Mouse (Mus musculus): ENCODE data around the gene Rnf185. TPM values are rescaled to one million over a fixed set of nuclear protein-coding genes. Genes with fewer than 3 reads are reported as not detected.

Gene Rnf185
- polyA plus RNA-seq, 1 experiment from 2014 or later = 36.4 TPM

GRCm38 (mm10) chr11:3389996-3390395 is 62.2 kb downstream of the Rnf185 start:
- Histone ChIP-seq H3K4me2 (no peak overlapping the region), H3K9ac (replicated peaks) (no peak overlapping the region), H3K27ac (replicated peaks) (no peak overlapping the region), H3K4me1 (peaks cover 3% of the 10 kb centered on the region; the same call in 1 of the 2 replicates), H3K9me3 (replicated peaks) (no peaks in the 10 kb centered on the region), H3K27me3 (replicated peaks) (no peaks in the 10 kb centered on the region), H3K36me3 (no peaks in the 10 kb centered on the region), H3K4me3 (replicated peaks) (no peak overlapping the region)
- ATAC-seq (ENCODE audit: low FRiP score) = no peak
- 69% methylated on average over 5 of the region's 5 CpGs for WGBS

- Histone ChIP-seq H3K9ac (replicated peaks) (no peak overlapping the region), H3K27ac (replicated peaks) (no peak overlapping the region), H3K4me1 (peaks cover 6% of the 10 kb centered on the region; the same call in 1 of the 2 replicates), H3K4me3 (replicated peaks) (no peak overlapping the region), H3K27me3 (replicated peaks) (no peaks in the 10 kb centered on the region), H3K36me3 (no peaks in the 10 kb centered on the region; the same call in 1 of the 2 replicates), H3K9me3 (replicated peaks) (no peaks in the 10 kb centered on the region), H3K4me2 (no peak overlapping the region)
- no peak for ATAC-seq (ENCODE audit: low FRiP score)
- 83% methylated on average over 6 of the region's 6 CpGs for WGBS
Observed at GRCm38 (mm10) chr11:3387482-3388196, 64.5 kb downstream of the Rnf185 start.

GRCm38 (mm10) chr11:3386941-3387368 is 65.2 kb downstream of the Rnf185 start:
- Histone ChIP-seq H3K4me3 (replicated peaks) (no peak overlapping the region), H3K4me2 (no peak overlapping the region), H3K9ac (replicated peaks) (no peak overlapping the region), H3K9me3 (replicated peaks) (no peaks in the 10 kb centered on the region), H3K36me3 (peaks cover under 1% of the 10 kb centered on the region; the same call in 1 of the 2 replicates), H3K27me3 (replicated peaks) (no peaks in the 10 kb centered on the region), H3K4me1 (peaks cover 6% of the 10 kb centered on the region; the same call in 1 of the 2 replicates), H3K27ac (replicated peaks) (no peak overlapping the region)
- ATAC-seq (ENCODE audit: low FRiP score) = peak; percentile 84
- WGBS = 31% methylated on average over 4 of the region's 4 CpGs

- Histone ChIP-seq H3K4me1 (peaks cover 6% of the 10 kb centered on the region; the same call in 1 of the 2 replicates), H3K4me2 (no peak overlapping the region), H3K9ac (replicated peaks) (no peak overlapping the region), H3K9me3 (replicated peaks) (no peaks in the 10 kb centered on the region), H3K27me3 (replicated peaks) (no peaks in the 10 kb centered on the region), H3K36me3 (peaks cover 3% of the 10 kb centered on the region; the same call in 1 of the 2 replicates), H3K4me3 (replicated peaks) (no peak overlapping the region), H3K27ac (replicated peaks) (peak overlapping the region; percentile 58; the same call in 1 of the 2 replicates)
- 75% methylated on average over 5 of the region's 5 CpGs for WGBS
- ATAC-seq (ENCODE audit: low FRiP score) = no peak
Observed at GRCm38 (mm10) chr11:3382602-3383594, 69.3 kb downstream of the Rnf185 start.

- WGBS = 97% methylated on average over 6 of the region's 6 CpGs
- H3K36me3 ChIP-seq = peaks cover 3% of the 10 kb centered on the region; the same call in 1 of the 2 replicates
- ATAC-seq (ENCODE audit: low FRiP score) = no peak
- H3K27me3 ChIP-seq (replicated peaks) = no peaks in the 10 kb centered on the region
- no peak overlapping the region for H3K4me3 ChIP-seq (replicated peaks)
- H3K4me1 ChIP-seq = peaks cover 3% of the 10 kb centered on the region; the same call in 1 of the 2 replicates
- H3K27ac ChIP-seq (replicated peaks) = no peak overlapping the region
- H3K9me3 ChIP-seq (replicated peaks) = no peaks in the 10 kb centered on the region
- no peak overlapping the region for H3K4me2 ChIP-seq
- H3K9ac ChIP-seq (replicated peaks) = no peak overlapping the region
Observed at GRCm38 (mm10) chr11:3381148-3381814, 70.9 kb downstream of the Rnf185 start.

- peaks cover 3% of the 10 kb centered on the region; the same call in 1 of the 2 replicates for H3K36me3 ChIP-seq
- no peak overlapping the region for H3K27ac ChIP-seq (replicated peaks)
- H3K9me3 ChIP-seq (replicated peaks) = no peaks in the 10 kb centered on the region
- no peak overlapping the region for H3K4me3 ChIP-seq (replicated peaks)
- H3K9ac ChIP-seq (replicated peaks) = no peak overlapping the region
- no peaks in the 10 kb centered on the region for H3K27me3 ChIP-seq (replicated peaks)
- no peak for ATAC-seq (ENCODE audit: low FRiP score)
- 79% methylated on average over 4 of the region's 4 CpGs for WGBS
- peaks cover 10% of the 10 kb centered on the region for H3K4me1 ChIP-seq
- H3K4me2 ChIP-seq = no peak overlapping the region
Observed at GRCm38 (mm10) chr11:3379427-3379826, 72.7 kb downstream of the Rnf185 start.

- Histone ChIP-seq H3K36me3 (no peaks in the 10 kb centered on the region), H3K27ac (replicated peaks) (peak overlapping the region; percentile 74), H3K4me2 (peak overlapping the region; percentile 34), H3K9ac (replicated peaks) (no peak overlapping the region), H3K9me3 (replicated peaks) (no peaks in the 10 kb centered on the region), H3K4me1 (peaks cover 41% of the 10 kb centered on the region), H3K4me3 (replicated peaks) (no peak overlapping the region), H3K27me3 (replicated peaks) (no peaks in the 10 kb centered on the region)
- 69% methylated on average over 12 of the region's 12 CpGs for WGBS
- no peak for ATAC-seq (ENCODE audit: low FRiP score)
Observed at GRCm38 (mm10) chr11:3374741-3375140, 77.4 kb downstream of the Rnf185 start.

- 15% methylated on average over 7 of the region's 7 CpGs for WGBS
- no peaks in the 10 kb centered on the region for H3K36me3 ChIP-seq
- peak overlapping the region; percentile 34 for H3K4me2 ChIP-seq
- H3K9ac ChIP-seq (replicated peaks) = no peak overlapping the region
- no peaks in the 10 kb centered on the region for H3K27me3 ChIP-seq (replicated peaks)
- H3K4me3 ChIP-seq (replicated peaks) = no peak overlapping the region
- H3K9me3 ChIP-seq (replicated peaks) = no peaks in the 10 kb centered on the region
- H3K4me1 ChIP-seq = peaks cover 46% of the 10 kb centered on the region
- H3K27ac ChIP-seq (replicated peaks) = peak overlapping the region; percentile 74
- ATAC-seq (ENCODE audit: low FRiP score) = 0 out of 2 replicates have a peak, but pooled peaks have one; percentile 16
Observed at GRCm38 (mm10) chr11:3374293-3374645, 77.9 kb downstream of the Rnf185 start.

- Histone ChIP-seq H3K9ac (replicated peaks) (no peak overlapping the region), H3K36me3 (no peaks in the 10 kb centered on the region), H3K4me2 (peak overlapping the region; percentile 34), H3K4me1 (peaks cover 51% of the 10 kb centered on the region), H3K27ac (replicated peaks) (peak overlapping the region; percentile 74), H3K9me3 (replicated peaks) (no peaks in the 10 kb centered on the region), H3K27me3 (replicated peaks) (no peaks in the 10 kb centered on the region), H3K4me3 (replicated peaks) (no peak overlapping the region)
- ATAC-seq (ENCODE audit: low FRiP score) = 0 out of 2 replicates have a peak, but pooled peaks have one; percentile 13
- WGBS = 37% methylated on average over 7 of the region's 7 CpGs
Observed at GRCm38 (mm10) chr11:3373591-3374292, 78.4 kb downstream of the Rnf185 start.

- H3K9me3 ChIP-seq (replicated peaks) = no peaks in the 10 kb centered on the region
- H3K27me3 ChIP-seq (replicated peaks) = no peaks in the 10 kb centered on the region
- peak overlapping the region; percentile 69 for H3K4me3 ChIP-seq (replicated peaks)
- ATAC-seq (ENCODE audit: low FRiP score) = peak; percentile 45
- peaks cover 65% of the 10 kb centered on the region for H3K4me1 ChIP-seq
- 22% methylated on average over 7 of the region's 7 CpGs for WGBS
- no peaks in the 10 kb centered on the region for H3K36me3 ChIP-seq
- H3K27ac ChIP-seq (replicated peaks) = peak overlapping the region; percentile 91
- H3K4me2 ChIP-seq = peak overlapping the region; percentile 71
- peak overlapping the region; percentile 87 for H3K9ac ChIP-seq (replicated peaks)
Observed at GRCm38 (mm10) chr11:3371599-3372295, 80.4 kb downstream of the Rnf185 start.
